Mouse (Mus musculus) c-Kit-positive CD71-positive TER-119-positive erythroid progenitor cells, embryonic 14.5 days (primary cell): ENCODE data around the gene Osbpl7.

Source experiments
- DNase-seq: peaks from one replicate; pipeline ENCODE4 v3.0.0-alpha.2; 2013; ENCODE audit warnings: low spot score

The Osbpl7 gene

GRCm38 (mm10) chr11:97083401-97084140, 33.1 kb downstream of the Osbpl7 start:
- no peak for DNase-seq

DNA sequence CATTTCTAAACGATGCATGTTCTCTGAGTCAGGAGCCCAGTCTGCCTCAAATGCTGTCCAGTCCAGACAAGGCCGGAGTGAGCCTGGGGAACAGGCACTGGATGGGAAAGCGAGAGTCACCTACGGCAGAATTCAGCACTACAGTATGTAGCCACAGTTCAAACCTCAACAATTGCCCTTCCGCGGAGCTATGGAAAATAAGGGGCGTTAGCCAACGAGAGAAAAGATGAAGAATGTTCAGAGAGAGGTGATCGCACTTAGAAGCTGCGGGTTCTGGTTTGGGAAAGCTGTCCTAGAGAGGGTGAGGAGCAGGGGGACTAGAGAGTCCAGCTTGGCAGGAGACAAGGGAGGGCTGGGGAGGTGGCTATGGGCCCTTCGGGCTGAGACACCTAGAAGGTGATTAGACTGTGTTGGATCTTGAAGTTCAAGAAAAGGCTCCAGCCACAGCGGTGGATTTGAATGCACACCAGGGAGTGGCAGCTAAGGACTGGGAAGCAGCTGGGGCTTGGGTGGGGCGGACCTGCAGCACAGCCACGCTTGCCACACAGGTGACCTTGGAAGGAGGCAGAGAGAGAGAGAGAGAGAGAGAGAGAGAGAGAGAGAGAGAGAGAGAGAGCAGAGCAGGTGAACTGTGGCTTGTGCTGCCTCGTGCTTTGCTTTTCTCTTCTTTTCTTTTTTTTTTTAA, 34.5 kb downstream of the Osbpl7 start:
- DNase-seq = no peak

DNA sequence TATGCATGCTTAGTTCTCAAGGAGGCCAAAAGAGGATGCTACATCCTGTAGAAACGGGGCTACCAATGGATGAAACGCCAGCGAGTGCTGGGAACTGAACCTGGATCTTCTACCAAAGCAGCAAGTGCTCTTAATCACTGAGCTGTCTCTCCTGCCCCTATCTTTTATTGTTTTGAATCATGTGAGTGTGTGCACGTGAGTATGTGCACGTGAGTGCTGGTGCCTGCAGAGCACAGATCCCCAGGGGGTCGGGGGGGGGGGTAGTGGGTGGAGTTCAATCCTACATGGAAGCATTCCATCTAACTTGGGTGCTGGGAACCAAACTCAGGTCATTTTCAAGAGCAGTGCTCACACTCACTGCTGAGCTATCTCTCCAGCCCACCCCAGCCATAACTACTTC, 35.9 kb downstream of the Osbpl7 start:
- no peak for DNase-seq

- DNase-seq = no peak
Observed at GRCm38 (mm10) chr11:97094600-97094999, 44.2 kb downstream of the Osbpl7 start.

DNA sequence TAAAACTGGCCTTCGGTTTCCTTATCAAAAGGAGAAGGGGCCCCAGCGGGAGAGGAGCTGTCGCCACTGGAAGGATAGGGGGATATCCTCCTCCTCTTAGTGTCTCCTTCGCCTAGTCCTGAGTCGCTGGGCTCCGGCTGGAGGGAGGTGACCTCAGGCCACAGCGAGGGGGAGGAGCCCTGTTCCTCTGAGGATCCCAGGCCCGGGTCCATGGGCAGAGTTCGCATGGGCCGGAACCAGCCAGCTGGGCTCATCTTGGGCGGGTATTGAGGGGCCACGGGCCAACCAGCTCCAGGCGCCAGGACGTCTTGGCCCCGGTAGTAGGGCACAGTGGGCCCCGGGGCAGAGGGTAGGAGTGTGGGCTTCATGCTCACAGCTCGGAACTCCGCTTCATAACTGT, 48.4 kb downstream of the Osbpl7 start:
- DNase-seq = no peak

DNA sequence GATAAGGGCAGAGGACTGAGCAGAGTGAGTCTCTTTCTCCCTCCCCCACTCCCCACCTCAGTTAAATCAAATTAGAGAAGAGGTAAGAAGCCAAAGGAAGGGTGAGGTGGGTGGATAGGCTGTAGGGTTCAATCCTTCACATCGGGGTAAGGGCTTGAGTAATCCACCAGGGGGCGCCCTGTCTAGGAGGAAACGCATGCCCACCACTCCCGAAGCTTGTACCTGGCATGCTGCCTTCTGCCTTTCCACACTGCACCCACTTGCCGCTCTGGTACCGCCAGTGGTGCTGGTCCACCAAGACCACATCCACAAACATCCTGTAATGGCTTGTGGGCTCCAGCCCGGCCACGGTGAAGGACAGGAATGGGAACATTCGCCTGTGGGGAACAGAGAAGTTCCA, 51.3 kb downstream of the Osbpl7 start:
- peak; percentile 42 for DNase-seq

- DNase-seq = no peak
Observed at GRCm38 (mm10) chr11:97103163-97104090, 53.0 kb downstream of the Osbpl7 start.

DNA sequence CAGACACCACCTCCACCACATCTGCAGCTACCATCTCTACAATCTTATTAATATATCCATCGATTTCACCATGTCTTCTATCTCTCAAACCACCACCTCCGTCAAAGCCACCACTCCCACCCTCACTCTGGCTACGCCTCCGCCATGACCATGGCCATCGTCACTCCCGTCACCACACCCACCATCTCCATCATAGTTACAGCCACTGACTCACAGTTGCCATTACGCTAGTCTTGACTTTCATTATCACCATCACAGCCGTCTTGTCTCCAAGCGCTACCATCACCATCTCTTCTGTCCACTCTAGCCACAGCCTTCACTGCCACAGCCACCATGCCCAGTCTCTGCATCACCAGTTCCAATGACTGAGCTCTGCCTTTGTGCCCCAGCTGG, 53.7 kb downstream of the Osbpl7 start:
- DNase-seq = no peak

GRCm38 (mm10) chr11:97108976-97109375, 58.5 kb downstream of the Osbpl7 start:
- DNase-seq = no peak

DNA sequence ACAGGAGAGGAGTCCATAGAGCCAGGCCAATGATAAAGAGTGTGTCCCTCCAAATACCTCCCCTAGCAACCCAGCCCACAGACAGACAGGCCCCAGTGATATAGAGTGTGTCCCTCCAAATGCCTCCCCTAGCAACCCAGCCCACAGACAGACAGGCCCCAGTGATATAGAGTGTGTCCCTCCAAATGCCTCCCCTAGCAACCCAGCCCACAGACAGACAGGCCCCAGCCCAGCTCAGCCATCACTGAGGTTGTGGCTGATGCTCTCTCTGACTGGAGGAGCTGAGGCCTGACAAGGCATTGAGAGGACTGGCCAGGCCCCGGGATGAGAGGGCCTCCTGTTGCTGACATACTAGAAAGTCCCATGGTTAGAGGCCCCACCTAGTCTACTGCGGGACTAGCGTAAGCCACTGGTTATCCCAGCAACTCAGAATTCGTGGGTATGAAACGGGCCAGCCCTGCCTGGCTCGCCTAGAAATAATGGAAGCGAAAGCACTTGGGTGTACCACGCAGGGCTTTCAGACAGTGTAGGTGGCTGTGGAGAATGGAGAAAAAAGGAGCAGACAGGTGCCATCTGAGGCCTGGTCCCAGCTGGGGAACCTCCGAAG, 62.2 kb downstream of the Osbpl7 start:
- DNase-seq = no peak

- DNase-seq = no peak
Observed at GRCm38 (mm10) chr11:97114671-97115601, 64.5 kb downstream of the Osbpl7 start, which contains the start of gene Tbx21. Gene Tbx21, minus strand, starts transcription at chr11:97115331.

- DNase-seq = no peak
Observed at GRCm38 (mm10) chr11:97115797-97116196, 65.4 kb downstream of the Osbpl7 start.
